Mouse (Mus musculus) ES-Bruce4 (cell line): ENCODE results near the gene Hist1h2bk. TPM values are rescaled to one million over a fixed set of nuclear protein-coding genes. Genes with fewer than 3 reads are reported as not detected.
"Not testable (repeated sequence)": the region's sequence is repeated elsewhere in the genome, so short reads cannot be mapped to it uniquely, and the experiment has no call there.

Experiments
- H3K27ac ChIP-seq: 2 replicates; pipeline ENCODE4 v1.5.1; 2012; ENCODE audit warnings: low read length, inconsistent platforms; ENCODE audit not compliant: insufficient read depth
- H3K27me3 ChIP-seq: 2 replicates; pipeline ENCODE4 v1.6.1; 2012; ENCODE audit warnings: mild to moderate bottlenecking, low read length, inconsistent platforms; ENCODE audit not compliant: control insufficient read depth, poor library complexity, insufficient read depth, severe bottlenecking
- H3K36me3 ChIP-seq: 2 replicates; pipeline ENCODE4 v1.6.1; 2012; ENCODE audit warnings: inconsistent platforms, mild to moderate bottlenecking, low read length, moderate library complexity; ENCODE audit not compliant: control insufficient read depth, poor library complexity, insufficient read depth, severe bottlenecking
- H3K4me1 ChIP-seq: one replicate; pipeline ENCODE4 v1.8.1; 2011; ENCODE audit warnings: low read length; ENCODE audit not compliant: control insufficient read depth, insufficient read depth
- H3K4me3 ChIP-seq: 2 replicates; pipeline ENCODE4 v1.5.1; 2011; ENCODE audit warnings: low read depth, mild to moderate bottlenecking, low read length
- H3K9ac ChIP-seq: 2 replicates; pipeline ENCODE4 v1.6.1; 2012; ENCODE audit warnings: low read depth, mild to moderate bottlenecking, inconsistent platforms; ENCODE audit not compliant: poor library complexity, severe bottlenecking
- H3K9me3 ChIP-seq: replicated peaks from 2 replicates; pipeline ENCODE4 v1.6.1; 2012; ENCODE audit warnings: mild to moderate bottlenecking, low read length, inconsistent platforms; ENCODE audit not compliant: control insufficient read depth, poor library complexity, insufficient read depth, severe bottlenecking
- CTCF ChIP-seq: IDR thresholded peaks from one replicate; pipeline ENCODE4 v1.8.1; 2011; ENCODE audit warnings: low read depth, low read length
- EP300 ChIP-seq: IDR thresholded peaks from 2 replicates; pipeline ENCODE4 v1.6.1; 2011; ENCODE audit warnings: low read depth, low read length; ENCODE audit not compliant: insufficient read depth
- POLR2A ChIP-seq: IDR thresholded peaks from one replicate; pipeline ENCODE4 v1.8.1; 2011; ENCODE audit warnings: low read length; ENCODE audit not compliant: insufficient read depth
- polyA plus RNA-seq: library from polyadenylated mRNA; stranded (reverse); fragments of >200 nt; gene quantifications from 2 replicates; pipeline ENCODE4 v1.2.4, GENCODE M21; 2011; ENCODE audit warnings: low read depth; ENCODE audit not compliant: missing spikeins, insufficient read depth, insufficient read length

The Hist1h2bk gene
- polyA plus RNA-seq, 1 experiment, result 54.4 TPM

DNA sequence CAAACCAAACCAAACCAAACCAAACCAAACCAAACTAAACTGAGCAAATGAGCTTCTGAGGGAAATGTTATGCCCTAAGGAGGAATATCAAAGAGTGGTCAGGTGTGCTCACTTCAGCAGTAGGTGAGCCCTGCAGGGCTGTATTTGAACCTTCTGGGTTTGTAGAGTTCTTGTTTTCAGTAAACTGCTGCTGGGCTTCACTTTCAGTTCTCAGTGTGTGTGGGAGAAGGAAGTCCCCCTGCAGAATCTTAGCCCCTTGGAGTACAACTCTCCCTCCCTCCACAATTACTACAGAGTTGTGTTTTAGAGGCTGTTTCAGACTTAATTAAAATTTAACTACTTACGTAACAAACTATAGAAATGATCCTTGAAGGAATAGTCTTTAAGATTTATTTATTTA, 18.1 kb downstream of the Hist1h2bk start:
- Histone ChIP-seq H3K9ac (no peak overlapping the region), H3K4me3 (no peak overlapping the region), H3K27ac (no peak overlapping the region), H3K4me1 (no peaks in the 10 kb centered on the region), H3K36me3 (no peaks in the 10 kb centered on the region), H3K9me3 (0 out of 2 replicates have a peak, but pooled peaks cover 2% of the 10 kb centered on the region), H3K27me3 (no peaks in the 10 kb centered on the region)
- TF ChIP-seq EP300, result no peak
- TF ChIP-seq CTCF, result no peak
- TF ChIP-seq POLR2A, result no peak

DNA sequence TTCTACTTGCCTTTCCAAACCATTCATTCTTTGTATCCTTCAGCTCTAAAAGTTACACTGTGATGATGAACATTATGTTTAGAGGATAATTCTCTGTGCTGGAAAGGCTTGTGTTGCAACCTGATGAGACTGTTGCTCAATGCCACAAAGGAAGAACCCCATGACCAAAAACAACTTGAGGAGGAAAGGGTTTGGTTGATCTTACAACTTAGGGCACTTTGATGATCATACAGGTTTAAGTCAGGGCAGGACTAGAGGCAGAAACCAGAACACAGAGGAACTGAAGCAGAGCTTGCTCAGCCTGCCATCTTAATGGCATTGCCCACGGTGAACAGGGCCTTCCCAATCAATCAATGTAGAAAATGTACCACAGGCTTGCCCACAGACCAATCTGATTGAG, 25.8 kb downstream of the Hist1h2bk start:
- TF ChIP-seq CTCF, result no peak
- no peak for TF ChIP-seq POLR2A
- no peak for TF ChIP-seq EP300
- Histone ChIP-seq H3K9me3 (0 out of 2 replicates have a peak, but pooled peaks cover 2% of the 10 kb centered on the region), H3K4me1 (no peaks in the 10 kb centered on the region), H3K27ac (no peak overlapping the region), H3K4me3 (no peak overlapping the region), H3K36me3 (no peaks in the 10 kb centered on the region), H3K9ac (no peak overlapping the region), H3K27me3 (no peaks in the 10 kb centered on the region)

DNA sequence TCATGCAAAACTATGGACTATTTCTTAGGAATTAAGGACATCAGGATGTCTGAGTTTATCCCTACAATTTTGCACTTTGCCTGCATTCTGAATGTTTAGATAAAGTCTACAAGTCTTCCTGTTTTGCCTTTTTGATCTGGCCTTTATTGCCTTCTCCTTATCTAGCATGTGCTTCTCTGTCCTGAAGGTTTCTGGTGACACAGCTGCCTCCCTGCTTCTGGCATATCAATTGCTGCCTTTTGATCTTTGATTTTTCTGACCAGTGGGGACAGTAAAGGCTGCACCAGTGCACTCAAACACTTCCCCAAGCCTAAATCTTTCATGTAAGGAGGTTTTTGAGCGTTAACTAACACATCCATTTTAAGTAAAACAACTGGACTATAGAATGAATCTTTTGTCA, 27.8 kb downstream of the Hist1h2bk start:
- no peaks in the 10 kb centered on the region for H3K4me1 ChIP-seq
- H3K4me3 ChIP-seq, result no peak overlapping the region
- no peaks in the 10 kb centered on the region for H3K9me3 ChIP-seq
- H3K27me3 ChIP-seq, result no peaks in the 10 kb centered on the region
- TF ChIP-seq CTCF (no peak), POLR2A (no peak), EP300 (no peak)
- H3K27ac ChIP-seq, result no peak overlapping the region
- no peak overlapping the region for H3K9ac ChIP-seq
- H3K36me3 ChIP-seq, result no peaks in the 10 kb centered on the region

DNA sequence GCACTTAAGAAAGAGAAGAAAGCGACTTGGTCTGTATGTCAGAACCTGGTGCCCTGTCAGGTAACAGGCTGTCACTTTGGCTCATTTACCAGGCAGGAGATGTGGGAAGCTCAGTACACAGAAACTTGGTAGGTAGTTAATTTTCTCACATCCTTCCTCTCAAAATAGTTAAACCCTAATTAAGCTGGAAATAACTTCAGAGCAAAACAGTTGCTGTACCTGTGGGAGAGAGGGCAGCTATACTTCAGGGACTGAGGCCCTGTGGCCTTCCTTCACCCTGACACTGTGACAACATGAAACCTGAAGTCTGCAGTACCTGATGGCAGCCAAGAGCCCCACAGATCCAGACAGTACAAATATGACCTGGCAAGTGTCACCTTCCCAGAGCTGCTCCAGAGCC, 48.5 kb downstream of the Hist1h2bk start, which contains the start of gene Vmn1r188:
Gene Vmn1r188 (plus strand): TSS at position 301 of the 400 bp plus-strand sequence.
- H3K4me3 ChIP-seq, H3K27me3 ChIP-seq, H3K9ac ChIP-seq, H3K9me3 ChIP-seq, H3K27ac ChIP-seq, H3K36me3 ChIP-seq, H3K4me1 ChIP-seq: not testable (repeated sequence)

Other genes with a start within 250 kb of the Hist1h2bk start
- not detected in 2 replicates for gene Hist1h2an, start 248.7 kb upstream of the Hist1h2bk start, polyA plus RNA-seq
- 2.5 TPM in 1 of 2 replicates, not detected in the other for gene Hist1h2bp, start 248.4 kb upstream of the Hist1h2bk start, polyA plus RNA-seq
- 16.9 and 28.4 TPM in 2 replicates for gene Hist1h2bq, start 225.7 kb upstream of the Hist1h2bk start, polyA plus RNA-seq
- gene Hist1h2ao, start 225.4 kb upstream of the Hist1h2bk start, polyA plus RNA-seq, result not detected in 2 replicates
- 12.0 and 17.7 TPM in 2 replicates for gene Hist1h4m, start 224.1 kb upstream of the Hist1h2bk start, polyA plus RNA-seq
- 16.5 and 26.2 TPM in 2 replicates for gene Hist1h4n, start 203.7 kb upstream of the Hist1h2bk start, polyA plus RNA-seq
- gene Hist1h2ap, start 202.4 kb upstream of the Hist1h2bk start, polyA plus RNA-seq, result 47.5 and 51.1 TPM in 2 replicates
- gene Hist1h2br, start 202.1 kb upstream of the Hist1h2bk start, polyA plus RNA-seq, result 18.1 and 27.4 TPM in 2 replicates
- 8.1 and 11.5 TPM in 2 replicates for gene Zfp184, start 90.8 kb upstream of the Hist1h2bk start, polyA plus RNA-seq
- not detected in 2 replicates for gene Pom121l2, start 54.7 kb upstream of the Hist1h2bk start, polyA plus RNA-seq
- 4.1 and 6.9 TPM in 2 replicates for gene Prss16, start 26.1 kb upstream of the Hist1h2bk start, polyA plus RNA-seq
- gene Hist1h2ah, start 302 bp upstream of the Hist1h2bk start, polyA plus RNA-seq, result 13.0 and 17.2 TPM in 2 replicates
- gene Hist1h4i, start 5.5 kb downstream of the Hist1h2bk start, polyA plus RNA-seq, result 5.6 and 6.5 TPM in 2 replicates
- gene Hist1h2ag, start 7.1 kb downstream of the Hist1h2bk start, polyA plus RNA-seq, result 6.3 and 7.9 TPM in 2 replicates
- gene Hist1h2bj, start 7.3 kb downstream of the Hist1h2bk start, polyA plus RNA-seq, result 14.6 and 19.9 TPM in 2 replicates
- not detected in 2 replicates for gene Vmn1r188, start 48.6 kb downstream of the Hist1h2bk start, polyA plus RNA-seq
- gene Vmn1r189, start 70.0 kb downstream of the Hist1h2bk start, polyA plus RNA-seq, result not detected in 2 replicates
- not detected in 2 replicates for gene Vmn1r191, start 148.1 kb downstream of the Hist1h2bk start, polyA plus RNA-seq
- not detected in 2 replicates for gene Vmn1r192, start 155.3 kb downstream of the Hist1h2bk start, polyA plus RNA-seq
- not detected in 2 replicates for gene Vmn1r193, start 187.3 kb downstream of the Hist1h2bk start, polyA plus RNA-seq
- not detected in 2 replicates for gene Vmn1r194, start 208.3 kb downstream of the Hist1h2bk start, polyA plus RNA-seq
- gene Vmn1r195, start 234.7 kb downstream of the Hist1h2bk start, polyA plus RNA-seq, result not detected in 2 replicates